Mouse (Mus musculus): ENCODE measurements around the gene Dpp7. TPM values are rescaled to one million over a fixed set of nuclear protein-coding genes. Genes with fewer than 3 reads are reported as not detected.

Gene Dpp7
- polyA plus RNA-seq, 1 experiment from 2014 or later: 24.2 TPM

DNA sequence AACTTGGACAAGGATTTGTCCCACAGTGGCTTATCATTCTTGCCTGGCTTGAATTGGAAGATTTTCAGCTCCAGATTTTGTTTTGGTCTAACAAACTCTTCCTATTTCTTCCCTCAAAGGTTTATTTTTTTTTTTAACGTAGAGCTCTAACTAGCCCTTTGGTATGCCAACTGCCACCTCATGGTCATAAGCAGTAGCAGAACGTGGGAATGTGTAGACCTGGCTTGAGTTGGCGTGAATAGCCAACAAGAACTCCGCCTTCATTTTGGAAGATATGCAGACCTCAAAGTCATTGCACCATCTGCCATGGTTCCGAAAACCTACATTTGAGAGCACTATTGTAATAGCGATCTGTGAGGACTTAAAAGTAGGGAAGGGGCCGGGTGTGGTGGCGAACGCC is 24.7 kb downstream of the Dpp7 start:
- Histone ChIP-seq H3K27ac (replicated peaks) (no peak overlapping the region), H3K4me1 (peaks cover 33% of the 10 kb centered on the region), H3K9ac (replicated peaks) (peak overlapping the region; percentile 67; the same call in 1 of the 2 replicates), H3K36me3 (peaks cover 26% of the 10 kb centered on the region), H3K9me3 (replicated peaks) (no peaks in the 10 kb centered on the region), H3K4me3 (replicated peaks) (peak overlapping the region; percentile 72), H3K27me3 (replicated peaks) (no peaks in the 10 kb centered on the region; the same call in 1 of the 2 replicates), H3K4me2 (peak overlapping the region; percentile 77)
- ATAC-seq (ENCODE audit: low FRiP score): no peak
- 60% methylated on average over 9 of the region's 9 CpGs for WGBS

DNA sequence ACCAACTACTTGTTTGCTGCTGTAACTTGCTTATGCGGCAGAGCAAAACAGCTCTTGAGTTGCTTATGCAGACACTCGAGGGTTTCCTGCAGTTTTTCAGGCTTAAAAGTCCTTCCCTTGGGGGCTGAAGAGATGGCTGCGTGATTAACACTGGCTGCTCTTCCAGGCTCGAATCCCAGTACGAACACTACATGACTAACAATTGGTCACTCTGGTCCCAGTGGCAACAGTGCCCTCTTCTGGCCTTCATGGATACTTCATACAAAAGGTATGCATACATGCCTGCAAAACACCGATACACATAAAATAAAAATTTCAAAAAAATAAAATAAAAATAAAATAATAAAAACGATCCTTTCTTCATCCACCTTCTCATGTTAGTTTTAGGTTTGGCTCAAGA is 27.7 kb downstream of the Dpp7 start:
- peaks cover 14% of the 10 kb centered on the region for H3K4me1 ChIP-seq
- no peak overlapping the region for H3K27ac ChIP-seq (replicated peaks)
- H3K9me3 ChIP-seq (replicated peaks): no peaks in the 10 kb centered on the region
- no peaks in the 10 kb centered on the region; the same call in 1 of the 2 replicates for H3K27me3 ChIP-seq (replicated peaks)
- no peaks in the 10 kb centered on the region for H3K36me3 ChIP-seq
- no peak overlapping the region for H3K4me2 ChIP-seq
- H3K4me3 ChIP-seq (replicated peaks): no peak overlapping the region
- 30% methylated on average over 7 of the region's 7 CpGs for WGBS
- ATAC-seq (ENCODE audit: low FRiP score): no peak
- H3K9ac ChIP-seq (replicated peaks): no peak overlapping the region

DNA sequence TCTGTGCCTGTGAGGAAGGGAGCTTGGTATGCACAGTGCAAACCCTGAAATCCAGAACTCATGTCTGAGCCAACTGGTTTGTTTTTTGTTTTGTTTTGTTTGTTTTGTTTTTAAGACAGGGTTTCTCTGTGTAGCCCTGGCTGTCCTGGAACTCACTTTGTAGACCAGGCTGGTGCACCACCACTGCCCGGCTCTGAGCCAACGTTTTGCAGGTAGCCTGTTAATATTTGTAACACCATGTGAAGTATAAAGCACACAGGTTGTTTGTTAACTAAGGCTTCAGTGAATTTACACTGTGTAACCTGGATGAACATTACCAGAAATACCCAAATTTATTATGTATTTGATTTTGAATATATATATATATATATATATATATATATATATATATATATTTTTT is 30.1 kb downstream of the Dpp7 start:
- H3K9ac ChIP-seq (replicated peaks): no peak overlapping the region
- H3K27ac ChIP-seq (replicated peaks): no peak overlapping the region
- no peak overlapping the region for H3K4me3 ChIP-seq (replicated peaks)
- ATAC-seq (ENCODE audit: low FRiP score): no peak
- H3K36me3 ChIP-seq: no peaks in the 10 kb centered on the region
- no peaks in the 10 kb centered on the region for H3K9me3 ChIP-seq (replicated peaks)
- peaks cover under 1% of the 10 kb centered on the region; the same call in 1 of the 2 replicates for H3K4me1 ChIP-seq
- WGBS: 83% methylated on average over 2 of the region's 2 CpGs
- no peak overlapping the region for H3K4me2 ChIP-seq
- peaks cover 18% of the 10 kb centered on the region for H3K27me3 ChIP-seq (replicated peaks)

DNA sequence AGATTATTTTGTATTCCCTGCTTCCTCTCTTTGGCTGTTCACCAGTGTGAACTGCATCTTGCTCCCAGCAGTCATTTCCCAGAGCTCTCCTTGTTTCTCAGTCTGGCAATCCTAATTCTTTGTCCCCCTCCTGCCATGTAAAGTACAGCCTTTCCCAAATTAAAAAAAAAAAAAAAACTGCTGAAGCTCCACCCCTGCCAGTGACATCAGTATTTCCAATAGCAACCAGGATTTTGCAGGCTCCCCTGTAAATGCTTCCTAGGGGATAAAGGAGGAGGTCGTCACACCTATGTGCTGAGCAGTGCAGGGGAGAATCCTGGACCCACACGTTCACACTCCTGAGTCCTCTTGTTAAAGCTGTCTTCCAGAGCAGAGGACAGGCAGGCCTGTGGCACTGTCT is 36.1 kb downstream of the Dpp7 start:
- peaks cover 6% of the 10 kb centered on the region for H3K36me3 ChIP-seq
- ATAC-seq (ENCODE audit: low FRiP score): no peak
- H3K4me2 ChIP-seq: no peak overlapping the region
- H3K9me3 ChIP-seq (replicated peaks): no peaks in the 10 kb centered on the region
- H3K9ac ChIP-seq (replicated peaks): no peak overlapping the region
- H3K4me3 ChIP-seq (replicated peaks): no peak overlapping the region
- WGBS: 35% methylated on average over 2 of the region's 2 CpGs
- no peak overlapping the region for H3K27ac ChIP-seq (replicated peaks)
- H3K4me1 ChIP-seq: peaks cover 27% of the 10 kb centered on the region
- H3K27me3 ChIP-seq (replicated peaks): peaks cover 52% of the 10 kb centered on the region

DNA sequence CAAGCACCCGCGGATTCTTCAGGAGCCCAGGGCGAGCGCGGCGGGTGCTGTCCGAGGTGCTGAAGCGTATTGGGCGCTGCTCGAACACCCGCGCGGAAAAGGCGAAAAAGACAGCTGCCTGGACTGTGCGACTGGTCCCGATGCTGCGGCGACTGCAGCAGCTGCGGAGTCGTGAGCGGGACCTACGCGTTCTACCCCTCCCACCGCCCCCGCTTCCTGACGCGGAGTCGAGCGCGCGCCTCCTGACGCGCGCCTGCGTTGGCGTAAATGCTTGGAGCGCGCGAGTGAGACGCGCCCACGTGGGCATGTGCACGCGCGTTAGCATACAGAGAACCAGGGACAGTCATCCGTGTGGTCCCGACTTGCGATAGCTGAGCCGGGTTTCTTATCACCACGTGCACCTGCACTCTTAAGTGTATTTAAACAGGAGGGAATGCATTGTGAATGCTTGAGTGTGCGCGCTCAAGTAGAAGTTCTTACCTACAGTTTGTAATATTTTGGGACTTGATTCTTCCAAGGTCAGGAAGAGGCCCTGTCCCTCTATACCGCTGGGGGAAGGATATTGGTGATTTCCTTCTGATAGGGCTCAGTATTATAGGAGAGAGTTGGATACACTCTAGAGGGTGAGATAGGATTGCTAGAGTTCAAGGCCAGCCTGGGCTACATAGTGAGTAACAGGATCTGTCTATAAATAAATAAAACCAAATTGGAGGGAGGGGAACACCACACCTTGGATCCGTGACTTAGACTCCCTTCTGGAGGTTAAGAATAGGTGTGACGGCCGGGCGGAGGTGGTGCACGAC is 37.0 kb downstream of the Dpp7 start, which contains the start of gene Grin1:
Gene Grin1 (minus strand): TSS at position 217 of the 803 bp plus-strand sequence.
- WGBS: 9% methylated on average over 58 of the region's 58 CpGs
- H3K36me3 ChIP-seq: peaks cover 14% of the 10 kb centered on the region

DNA sequence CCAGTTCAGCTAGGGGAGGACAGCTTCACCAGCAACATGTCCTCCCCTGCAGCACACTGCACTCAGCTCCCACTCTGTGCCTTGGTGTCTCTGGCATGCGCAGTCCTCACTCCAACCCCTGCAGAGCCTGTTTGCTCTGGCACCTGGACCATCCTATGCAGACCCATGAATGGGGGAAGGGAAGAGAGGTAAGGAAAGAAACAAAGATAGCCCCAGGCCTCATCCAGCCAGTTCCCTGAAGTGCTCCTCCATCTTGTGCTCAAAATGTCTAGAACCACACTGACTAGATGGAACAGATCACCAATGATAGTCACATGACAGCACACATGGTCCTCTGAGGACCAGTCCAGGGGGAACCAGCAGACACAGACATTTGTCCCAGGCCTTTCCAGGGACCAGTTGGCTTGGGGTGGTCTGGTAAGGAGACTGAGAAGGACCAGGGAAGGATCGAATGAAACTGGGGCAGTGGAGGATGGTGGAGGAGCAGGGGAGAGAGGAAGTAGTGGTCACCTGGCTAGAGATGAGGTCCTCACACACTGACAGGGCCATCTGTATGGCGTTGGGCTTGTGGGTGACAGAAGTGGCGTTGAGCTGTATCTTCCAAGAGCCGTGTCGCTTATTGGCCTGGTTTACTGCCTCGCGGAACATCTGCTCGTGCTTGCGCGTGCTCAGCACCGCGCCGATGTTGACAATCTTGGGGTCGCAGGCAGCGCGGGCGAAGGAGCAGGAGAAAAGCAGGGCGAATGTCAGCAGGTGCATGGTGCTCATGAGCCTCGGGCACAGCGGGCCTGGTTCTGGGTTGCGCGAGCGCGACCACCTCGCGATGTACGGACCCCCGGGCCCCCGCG is 37.8 kb downstream of the Dpp7 start:
- peak; percentile 72 for ATAC-seq (ENCODE audit: low FRiP score)
- WGBS: 4% methylated on average over 31 of the region's 31 CpGs

More for the DNA sequence above, 37.0 kb downstream of the Dpp7 start, which contains the start of gene Grin1:
- H3K9ac ChIP-seq (replicated peaks): peak within 1 kb of the TSS; percentile 69
- H3K4me2 ChIP-seq: peak within 1 kb of the TSS; percentile 72
- no peaks in the 10 kb centered on the region for H3K9me3 ChIP-seq (replicated peaks)
- peak; percentile 87 for ATAC-seq (ENCODE audit: low FRiP score)
- peak within 1 kb of the TSS; percentile 92 for H3K27ac ChIP-seq (replicated peaks)
- peaks cover 27% of the 10 kb centered on the region for H3K4me1 ChIP-seq
- peak within 1 kb of the TSS; percentile 66 for H3K4me3 ChIP-seq (replicated peaks)
- peaks cover 61% of the 10 kb centered on the region for H3K27me3 ChIP-seq (replicated peaks)

DNA sequence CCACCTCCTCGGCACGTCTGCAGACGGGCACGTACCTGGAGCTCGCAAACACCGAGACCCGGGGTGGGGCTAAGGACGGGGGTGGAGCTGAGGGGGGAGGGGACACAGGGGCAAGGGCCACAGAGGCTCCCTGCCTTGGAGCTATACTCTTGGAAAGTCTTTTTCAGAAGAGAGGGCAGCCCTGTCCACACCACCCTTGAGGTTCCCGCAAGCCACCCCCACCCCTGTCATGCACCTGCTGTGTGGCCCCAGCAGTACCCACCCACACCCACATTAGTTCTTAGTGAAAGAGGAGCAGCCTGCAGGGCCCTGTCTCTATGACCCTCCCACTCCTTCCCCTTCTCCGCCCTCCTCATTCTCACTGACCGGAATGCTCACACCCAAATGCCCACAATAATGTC is 44.7 kb downstream of the Dpp7 start:
- no peak overlapping the region for H3K27ac ChIP-seq (replicated peaks)
- 7% methylated on average over 11 of the region's 11 CpGs for whole genome bisulfite sequencing
- no peak overlapping the region for H3K9ac ChIP-seq (replicated peaks)
- H3K4me2 ChIP-seq: no peak overlapping the region
- peaks cover 4% of the 10 kb centered on the region; the same call in 1 of the 2 replicates for H3K4me1 ChIP-seq
- no peak overlapping the region for H3K4me3 ChIP-seq (replicated peaks)
- H3K27me3 ChIP-seq (replicated peaks): peaks cover 94% of the 10 kb centered on the region
- peaks cover 82% of the 10 kb centered on the region for H3K36me3 ChIP-seq
- H3K9me3 ChIP-seq (replicated peaks): no peaks in the 10 kb centered on the region
- ATAC-seq (ENCODE audit: low FRiP score): no peak

More for the DNA sequence above, 37.8 kb downstream of the Dpp7 start:
- Histone ChIP-seq H3K27me3 (replicated peaks) (peaks cover 69% of the 10 kb centered on the region), H3K4me1 (peaks cover 27% of the 10 kb centered on the region), H3K9me3 (replicated peaks) (no peaks in the 10 kb centered on the region), H3K9ac (replicated peaks) (peak overlapping the region; percentile 69), H3K4me3 (replicated peaks) (peak overlapping the region; percentile 66), H3K27ac (replicated peaks) (peak overlapping the region; percentile 92), H3K4me2 (peak overlapping the region; percentile 72), H3K36me3 (peaks cover 20% of the 10 kb centered on the region)

DNA sequence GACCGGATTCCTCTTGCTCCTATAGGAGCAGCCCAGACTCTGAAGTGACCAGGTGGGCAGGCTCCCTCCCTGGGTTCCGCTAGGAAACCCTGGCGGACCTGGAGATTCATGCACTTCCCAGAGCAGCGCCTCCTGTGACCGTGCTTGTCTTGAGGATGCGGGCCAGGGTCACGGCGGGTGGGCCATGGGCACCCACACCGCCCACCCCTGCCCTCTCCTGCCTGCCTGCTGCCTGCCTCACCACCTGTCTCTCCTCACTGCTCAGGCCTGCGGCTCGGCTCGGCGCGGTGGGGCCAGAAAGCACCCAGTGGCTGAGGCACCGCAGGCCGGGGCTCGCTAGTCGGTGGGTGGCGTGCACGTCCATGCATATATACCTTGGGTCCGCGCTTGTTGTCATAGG is 45.2 kb downstream of the Dpp7 start:
- Histone ChIP-seq H3K9me3 (replicated peaks) (no peaks in the 10 kb centered on the region), H3K4me1 (no peaks in the 10 kb centered on the region), H3K9ac (replicated peaks) (no peak overlapping the region), H3K27ac (replicated peaks) (no peak overlapping the region), H3K36me3 (peaks cover 87% of the 10 kb centered on the region), H3K27me3 (replicated peaks) (peaks cover 94% of the 10 kb centered on the region), H3K4me2 (no peak overlapping the region), H3K4me3 (replicated peaks) (no peak overlapping the region)
- WGBS: 6% methylated on average over 22 of the region's 22 CpGs
- ATAC-seq (ENCODE audit: low FRiP score): no peak

DNA sequence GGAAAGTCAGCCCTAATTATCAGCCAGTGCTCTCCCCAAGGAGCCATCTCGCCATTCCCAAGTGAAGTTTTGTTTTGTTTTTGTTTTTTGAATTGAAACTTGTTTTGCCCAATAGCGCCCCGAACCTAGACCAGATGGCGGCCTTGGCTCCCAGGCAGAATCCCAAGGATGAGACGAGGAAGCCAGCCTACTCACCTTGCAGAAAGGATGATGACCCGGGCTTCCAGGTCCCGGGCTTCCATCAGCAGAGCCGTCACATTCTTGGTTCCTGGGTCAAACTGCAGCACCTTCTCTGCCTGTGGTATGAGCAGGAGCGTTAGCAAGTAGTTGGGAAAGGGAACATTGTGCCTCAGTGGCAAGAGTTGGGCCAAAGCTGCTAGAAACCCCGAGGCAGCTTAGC is 46.0 kb downstream of the Dpp7 start:
- no peak overlapping the region for H3K9ac ChIP-seq (replicated peaks)
- WGBS: 53% methylated on average over 10 of the region's 10 CpGs
- no peaks in the 10 kb centered on the region for H3K9me3 ChIP-seq (replicated peaks)
- no peak for ATAC-seq (ENCODE audit: low FRiP score)
- H3K27me3 ChIP-seq (replicated peaks): peaks cover 92% of the 10 kb centered on the region
- no peak overlapping the region for H3K4me2 ChIP-seq
- H3K27ac ChIP-seq (replicated peaks): no peak overlapping the region
- H3K4me3 ChIP-seq (replicated peaks): no peak overlapping the region
- peaks cover 83% of the 10 kb centered on the region for H3K36me3 ChIP-seq
- H3K4me1 ChIP-seq: peaks cover 5% of the 10 kb centered on the region

DNA sequence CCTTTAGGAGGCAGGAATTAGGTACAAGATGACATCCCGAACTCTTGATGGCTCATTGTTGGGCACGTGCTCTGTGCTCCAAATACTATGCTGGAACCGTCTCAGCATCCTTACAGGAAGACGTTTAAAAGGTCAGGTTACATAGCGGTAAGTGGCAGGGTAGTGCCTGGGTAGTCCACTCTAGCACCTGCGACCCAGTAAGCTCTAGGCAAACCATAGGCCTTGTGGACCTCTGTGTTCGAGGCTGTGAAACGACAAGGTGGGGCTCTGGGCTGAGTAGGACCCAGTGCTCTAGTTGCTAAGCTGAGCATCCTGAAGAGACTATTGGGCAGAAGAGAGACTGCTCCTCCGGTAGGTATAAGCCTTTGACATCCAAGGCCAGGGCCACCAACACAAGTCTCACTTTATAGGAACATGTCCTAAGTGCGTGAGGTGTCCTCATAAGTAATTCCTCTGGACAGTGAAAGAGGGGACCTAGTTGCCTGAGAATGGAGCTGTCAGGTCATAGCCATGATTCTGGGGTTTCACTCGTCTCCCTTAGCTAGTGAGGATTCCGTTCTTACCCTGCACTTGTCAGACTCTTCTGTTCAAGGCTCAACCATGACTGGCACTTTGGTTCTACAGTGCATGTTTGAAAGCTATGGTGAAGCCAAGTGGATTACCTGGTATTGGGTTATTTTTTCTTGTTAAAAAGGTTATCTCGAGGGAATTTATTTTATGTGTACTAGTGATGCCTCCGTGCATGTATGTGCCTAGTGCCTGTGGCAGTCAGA is 50.4 kb downstream of the Dpp7 start:
- H3K4me1 ChIP-seq: peaks cover 9% of the 10 kb centered on the region
- peak; percentile 2; the same call in 1 of the 2 replicates for ATAC-seq (ENCODE audit: low FRiP score)
- WGBS: 49% methylated on average over 14 of the region's 14 CpGs
- peak overlapping the region; percentile 36; the same call in 1 of the 2 replicates for H3K4me3 ChIP-seq (replicated peaks)
- H3K27ac ChIP-seq (replicated peaks): no peak overlapping the region
- peak overlapping the region; percentile 68 for H3K4me2 ChIP-seq
- 0 out of 2 replicates have a peak overlapping the region, but pooled peaks have one; percentile 32 for H3K9ac ChIP-seq (replicated peaks)
- H3K36me3 ChIP-seq: peaks cover 72% of the 10 kb centered on the region
- peaks cover 66% of the 10 kb centered on the region for H3K27me3 ChIP-seq (replicated peaks)
- no peaks in the 10 kb centered on the region for H3K9me3 ChIP-seq (replicated peaks)
